Mouse (Mus musculus) embryo, embryonic 10 days (tissue): ENCODE data around the gene Elmsan1.

Source experiments
- DNase-seq: peaks from one replicate; pipeline ENCODE4 v3.0.0-alpha.2; 2015; ENCODE audit warnings: low spot score

Gene Elmsan1

DNA sequence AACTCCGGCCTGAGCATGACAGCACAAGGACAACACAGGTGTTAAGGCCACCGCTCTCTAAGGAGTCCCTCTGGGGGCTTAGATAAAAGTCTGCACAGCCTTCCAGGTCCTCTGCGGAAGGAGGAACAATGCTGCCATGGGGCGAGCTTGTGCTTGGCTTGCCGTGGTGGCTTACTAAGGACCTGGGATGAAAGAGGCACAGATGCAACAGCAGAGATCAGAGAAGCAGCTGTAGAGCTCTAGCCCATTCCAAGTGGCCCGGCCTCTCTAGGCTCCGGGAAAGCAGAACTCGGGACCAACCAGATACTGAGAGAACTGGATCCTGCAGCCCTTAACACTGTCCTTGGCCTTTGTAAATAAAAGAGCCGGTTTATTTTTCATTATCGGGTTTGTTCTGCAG is 66.8 kb downstream of the Elmsan1 start:
- DNase-seq: no peak

DNA sequence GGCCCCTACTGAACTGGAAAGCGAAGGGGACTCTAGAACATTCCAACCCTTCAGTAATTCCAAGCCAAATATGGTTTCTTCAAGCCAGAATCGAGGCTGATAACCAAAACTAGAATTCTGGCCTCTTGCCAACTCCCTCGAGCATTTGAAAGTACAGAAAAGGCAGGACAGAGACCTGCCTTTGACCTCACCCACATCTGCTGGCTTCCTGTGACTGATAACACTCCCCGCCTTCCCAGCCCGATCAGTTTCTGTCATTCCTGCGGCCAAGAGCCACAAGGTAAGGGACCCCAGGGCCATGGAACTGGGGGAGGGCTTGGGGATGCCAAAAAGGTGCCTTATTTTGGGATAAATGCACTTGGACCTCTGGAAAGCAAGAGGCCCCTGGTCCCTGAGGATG is 67.7 kb downstream of the Elmsan1 start:
- DNase-seq: no peak

DNA sequence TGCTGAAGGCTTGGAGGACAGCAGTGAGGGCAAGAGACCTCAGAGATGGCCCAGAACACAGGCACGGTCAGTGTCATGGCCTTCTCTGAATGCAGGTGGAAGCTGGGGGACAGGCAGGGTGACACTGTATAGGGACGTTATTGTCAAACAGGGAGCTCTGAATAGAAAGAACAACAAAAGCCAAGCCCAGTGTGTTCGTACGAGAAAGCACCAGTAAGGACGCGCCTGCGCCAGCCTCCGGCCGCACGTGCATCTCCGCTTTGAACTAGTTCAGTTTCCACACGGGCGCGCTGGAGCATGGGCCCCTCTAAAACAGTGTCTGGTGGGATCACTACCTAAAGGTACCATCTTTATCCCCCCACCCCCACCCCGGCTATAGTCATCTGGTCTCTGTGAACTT is 68.7 kb downstream of the Elmsan1 start:
- no peak for DNase-seq

DNA sequence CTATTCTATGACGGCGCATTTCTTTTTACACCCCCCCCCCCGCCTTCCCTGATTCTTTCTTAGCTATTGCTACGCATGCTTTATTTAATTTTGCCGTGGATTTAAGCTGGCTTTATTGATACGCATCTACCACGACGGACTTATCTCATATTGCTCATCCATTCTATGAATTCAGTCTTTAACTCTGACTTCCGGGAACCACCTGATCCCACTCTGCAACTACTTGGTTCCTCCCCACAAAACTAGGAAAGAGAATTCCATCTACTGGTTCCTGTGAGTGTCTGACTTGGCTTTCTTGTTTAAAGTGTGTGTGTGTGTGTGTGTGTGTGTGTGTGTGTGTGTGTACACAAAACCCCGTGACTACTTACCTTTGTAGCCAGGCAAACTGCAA is 70.1 kb downstream of the Elmsan1 start:
- no peak for DNase-seq

DNA sequence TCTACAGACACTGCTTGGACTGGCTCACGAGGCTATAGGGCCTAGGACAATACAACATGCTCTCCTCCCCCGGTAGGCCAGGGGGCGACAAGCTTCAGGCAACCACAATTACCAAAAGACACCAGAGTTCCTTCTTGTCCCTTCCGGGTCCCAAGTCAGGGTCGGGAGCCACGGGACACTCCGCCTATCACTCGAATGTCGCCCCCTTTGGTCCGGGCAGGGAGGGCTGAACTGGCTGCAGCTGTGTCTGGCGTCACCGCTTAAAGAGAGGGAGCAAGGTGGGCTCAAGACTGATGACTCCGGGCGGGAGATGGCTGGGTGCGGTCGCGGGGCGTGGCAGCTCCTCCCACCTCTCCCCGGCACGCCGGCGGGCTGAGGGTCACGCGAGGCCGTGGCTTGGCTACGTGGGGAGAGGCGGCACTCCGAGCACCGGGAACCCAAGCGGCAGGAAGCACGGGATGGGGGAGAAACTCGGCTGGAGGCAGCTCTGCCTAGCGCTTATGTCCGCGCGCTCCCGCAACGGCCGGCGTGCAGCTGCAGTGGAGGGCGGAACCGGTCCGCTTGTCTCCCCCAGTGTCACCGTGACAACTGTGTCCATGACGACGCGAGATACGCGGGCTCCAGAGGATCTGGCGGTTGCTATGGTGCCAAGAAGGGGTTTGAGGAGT is 70.6 kb downstream of the Elmsan1 start, which contains the start of gene Pnma1:
Pnma1 (minus strand) TSS at position 536 of the 668 bp plus-strand sequence.
- DNase-seq: peak; percentile 96

DNA sequence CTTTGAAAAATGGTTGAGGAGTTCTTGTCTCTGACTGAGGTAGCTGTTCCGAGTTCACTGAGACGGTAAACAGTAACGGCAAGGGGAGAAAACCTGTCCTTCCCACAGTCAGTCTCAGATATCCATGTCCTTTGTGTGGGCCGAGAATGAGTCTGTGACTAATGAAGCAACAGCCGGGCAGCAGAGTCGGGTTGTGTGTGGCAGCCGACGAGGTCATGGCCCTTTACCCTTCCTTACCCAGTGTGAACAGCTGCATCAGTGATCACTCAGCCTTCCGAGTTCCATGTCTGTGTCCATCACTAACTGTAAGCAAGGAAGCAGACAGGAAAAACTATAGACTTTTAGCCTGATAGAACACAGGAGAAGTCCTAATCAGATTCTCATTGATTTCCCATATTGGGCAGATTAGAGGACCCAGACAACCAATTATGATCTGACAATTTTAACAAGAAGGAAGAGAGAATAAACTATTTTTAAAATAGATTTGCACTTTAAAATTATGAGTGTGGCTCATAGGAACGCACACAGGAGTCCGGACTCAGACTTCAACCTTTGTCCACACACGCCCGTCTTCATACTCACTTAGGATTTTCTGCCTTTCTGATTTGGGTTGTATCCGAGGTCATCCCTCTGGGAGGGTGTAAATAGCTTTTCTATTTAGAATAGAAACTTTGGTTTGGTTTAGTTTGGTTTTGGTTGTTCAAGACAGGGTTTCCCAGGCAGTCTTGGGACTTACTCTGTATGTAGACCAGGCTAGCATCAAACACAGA is 76.2 kb downstream of the Elmsan1 start:
- DNase-seq: peak; percentile 70

DNA sequence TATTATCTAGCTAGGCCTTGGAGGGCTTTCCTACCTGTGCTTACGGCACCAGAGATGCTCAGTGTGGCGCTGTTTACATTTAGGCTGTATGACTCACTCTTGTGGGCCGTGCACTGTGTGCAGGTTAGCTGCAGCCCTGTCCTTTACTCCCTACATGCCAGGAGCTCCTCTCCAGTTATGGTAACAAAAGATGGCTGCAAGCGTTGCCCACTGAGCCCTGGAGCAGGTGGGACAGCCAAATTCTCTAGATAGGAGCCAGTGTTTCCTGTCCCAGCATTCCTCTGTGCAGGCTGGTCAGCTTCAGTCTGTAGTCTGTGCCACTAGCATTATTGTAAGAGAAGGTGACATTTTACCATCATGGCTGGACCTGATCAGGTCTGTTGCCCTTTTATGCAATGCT is 77.4 kb downstream of the Elmsan1 start:
- DNase-seq: no peak

DNA sequence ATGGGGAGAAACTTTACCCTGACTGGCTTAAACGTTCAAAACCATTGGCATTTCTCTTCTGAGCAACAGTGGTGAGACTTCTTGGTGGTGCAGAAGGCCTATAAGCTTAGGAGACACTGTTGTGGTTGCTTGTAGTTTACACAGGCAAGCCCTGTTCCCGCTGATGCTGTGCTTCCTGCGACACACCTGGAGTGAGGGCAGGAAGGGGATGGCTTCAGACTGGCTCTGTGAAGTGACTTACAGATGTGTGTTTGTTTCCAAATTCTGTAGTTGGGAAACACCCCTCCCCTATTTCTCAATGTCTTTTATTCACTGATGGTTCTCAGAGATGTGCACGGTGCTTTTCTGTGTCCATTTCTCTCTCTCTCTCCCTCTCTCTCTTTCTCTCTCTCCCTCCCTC is 78.5 kb downstream of the Elmsan1 start:
- no peak for DNase-seq

DNA sequence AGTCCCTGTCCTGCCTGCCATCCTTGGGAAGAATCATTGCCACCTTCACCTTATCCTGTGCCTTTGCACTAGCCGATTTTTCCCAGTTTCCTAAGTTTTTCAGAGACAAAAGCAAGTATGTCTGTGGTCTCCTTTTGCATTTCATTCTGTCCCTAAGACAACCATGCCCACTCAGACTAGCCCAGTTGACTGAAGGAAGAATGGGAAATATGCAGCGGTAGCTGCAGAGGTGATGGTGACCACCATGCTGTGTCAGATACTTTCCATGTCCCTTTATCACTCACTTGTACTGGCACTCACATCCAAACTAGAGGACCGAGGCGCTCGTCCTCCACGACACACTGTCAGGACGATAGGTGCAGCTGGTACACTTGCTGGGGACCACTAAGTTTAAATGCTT is 81.5 kb downstream of the Elmsan1 start:
- no peak for DNase-seq

DNA sequence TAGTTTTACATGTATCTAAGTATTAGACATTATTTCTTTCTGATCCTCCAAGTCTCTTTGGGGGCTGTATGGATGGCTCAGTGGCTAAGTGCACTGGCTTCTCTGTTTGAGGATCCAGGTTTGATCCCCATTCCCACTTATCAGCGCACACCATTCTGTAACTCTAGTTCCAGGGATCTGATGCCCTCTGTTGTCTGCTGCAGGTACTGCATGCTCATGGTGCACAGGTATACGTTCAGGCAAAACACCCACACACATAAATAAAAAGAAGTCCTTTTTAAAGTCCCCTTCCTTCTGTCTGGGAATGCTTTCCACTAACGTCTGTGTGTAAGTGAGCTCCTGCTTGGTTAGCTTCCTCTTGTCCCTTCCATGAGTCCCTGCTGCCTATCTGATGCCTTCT is 86.4 kb downstream of the Elmsan1 start:
- DNase-seq: peak; percentile 68

DNA sequence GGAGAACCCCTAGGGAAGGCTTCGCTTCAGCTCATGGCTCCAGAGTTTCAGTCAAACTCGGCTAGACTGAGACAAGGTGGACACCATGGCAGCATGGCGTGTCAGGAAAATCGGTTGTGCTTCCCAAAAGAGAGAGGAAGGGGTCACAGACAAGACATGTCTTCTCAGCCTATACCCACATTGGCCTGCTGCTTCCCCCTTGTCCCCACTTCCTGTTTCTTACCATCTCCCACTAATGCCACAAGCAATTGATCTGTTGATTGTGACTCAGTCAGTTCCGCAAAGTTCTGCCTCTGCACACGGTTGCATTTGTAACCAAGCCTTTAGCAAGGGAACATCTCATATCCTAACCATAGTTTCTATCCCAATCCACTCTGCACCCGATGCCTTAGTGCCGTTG is 88.8 kb downstream of the Elmsan1 start:
- DNase-seq: no peak

DNA sequence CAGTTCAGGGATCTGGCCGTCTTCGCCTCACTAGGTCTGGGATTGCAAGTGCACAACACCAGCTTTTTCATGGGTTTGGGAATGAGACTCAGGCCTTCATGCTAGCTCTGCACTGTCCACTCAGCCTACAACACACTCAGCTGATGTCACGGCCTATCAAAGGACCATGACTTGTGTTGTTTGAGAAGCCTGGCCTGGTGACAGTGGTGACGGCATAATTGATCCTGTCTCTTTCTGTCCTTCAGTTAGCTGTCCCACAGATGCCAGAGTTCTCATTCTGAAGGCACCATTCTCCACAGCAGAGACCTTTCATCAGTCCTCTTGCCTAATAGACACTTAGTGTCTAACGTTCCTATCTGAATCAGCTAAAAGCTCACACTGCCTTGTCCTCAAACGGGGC is 90.1 kb downstream of the Elmsan1 start:
- DNase-seq: no peak

DNA sequence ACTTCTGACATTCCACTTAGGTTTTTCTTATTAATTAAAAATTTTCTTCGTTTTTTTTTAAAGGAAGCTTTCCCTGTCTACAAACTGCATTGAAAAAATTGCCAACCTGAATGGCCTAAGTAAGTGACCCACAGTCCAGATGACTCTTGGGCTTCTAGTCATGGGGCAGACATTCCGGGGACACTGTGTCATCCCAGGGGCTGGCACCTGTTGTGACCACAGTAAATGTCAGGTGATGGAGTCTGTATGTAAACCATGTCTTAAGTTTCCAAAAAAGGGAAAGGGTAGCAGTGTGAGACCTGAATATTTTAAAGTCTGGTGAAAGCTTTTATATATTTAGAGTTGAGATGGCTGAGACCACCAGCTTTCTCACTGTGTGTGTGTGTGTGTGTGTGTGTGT is 91.8 kb downstream of the Elmsan1 start:
- no peak for DNase-seq

DNA sequence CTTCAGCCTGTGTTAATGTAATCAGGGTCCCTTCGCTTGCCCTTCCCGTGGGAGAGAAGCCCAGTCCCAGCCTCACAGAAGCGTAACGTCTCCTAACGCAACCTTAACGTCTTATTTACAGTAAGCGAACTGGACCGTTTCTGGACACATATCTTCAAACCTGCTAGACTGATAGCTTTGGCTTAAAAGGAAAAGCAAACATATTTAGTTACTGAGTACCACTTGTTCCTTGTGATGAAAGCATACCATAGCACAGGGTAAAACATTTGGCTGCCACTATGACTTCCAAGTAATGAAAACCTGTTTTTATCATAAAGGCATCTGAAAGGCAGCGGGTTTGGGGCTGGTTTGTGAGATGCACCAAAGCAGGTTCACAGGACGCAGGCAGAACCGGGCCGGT is 92.8 kb downstream of the Elmsan1 start:
- DNase-seq: no peak

DNA sequence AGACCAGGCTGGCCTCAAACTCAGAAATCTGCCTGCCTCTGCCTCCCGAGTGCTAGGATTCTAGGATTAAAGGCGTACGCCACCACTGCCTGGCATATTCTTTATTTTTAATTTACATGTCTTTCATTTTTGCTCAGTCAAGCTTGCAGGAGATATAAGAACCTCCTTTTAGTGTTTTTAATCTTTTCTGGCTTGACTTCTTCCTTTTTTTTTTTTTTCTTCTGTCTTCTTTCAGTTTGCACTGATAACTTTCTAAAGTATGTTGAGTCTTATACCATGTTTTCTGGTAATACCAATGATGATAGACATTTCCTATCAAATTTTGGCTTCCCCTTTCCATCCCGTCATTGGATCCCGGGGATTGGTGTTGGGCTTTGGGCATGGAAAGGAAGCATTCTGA is 99.1 kb downstream of the Elmsan1 start:
- DNase-seq: no peak

DNA sequence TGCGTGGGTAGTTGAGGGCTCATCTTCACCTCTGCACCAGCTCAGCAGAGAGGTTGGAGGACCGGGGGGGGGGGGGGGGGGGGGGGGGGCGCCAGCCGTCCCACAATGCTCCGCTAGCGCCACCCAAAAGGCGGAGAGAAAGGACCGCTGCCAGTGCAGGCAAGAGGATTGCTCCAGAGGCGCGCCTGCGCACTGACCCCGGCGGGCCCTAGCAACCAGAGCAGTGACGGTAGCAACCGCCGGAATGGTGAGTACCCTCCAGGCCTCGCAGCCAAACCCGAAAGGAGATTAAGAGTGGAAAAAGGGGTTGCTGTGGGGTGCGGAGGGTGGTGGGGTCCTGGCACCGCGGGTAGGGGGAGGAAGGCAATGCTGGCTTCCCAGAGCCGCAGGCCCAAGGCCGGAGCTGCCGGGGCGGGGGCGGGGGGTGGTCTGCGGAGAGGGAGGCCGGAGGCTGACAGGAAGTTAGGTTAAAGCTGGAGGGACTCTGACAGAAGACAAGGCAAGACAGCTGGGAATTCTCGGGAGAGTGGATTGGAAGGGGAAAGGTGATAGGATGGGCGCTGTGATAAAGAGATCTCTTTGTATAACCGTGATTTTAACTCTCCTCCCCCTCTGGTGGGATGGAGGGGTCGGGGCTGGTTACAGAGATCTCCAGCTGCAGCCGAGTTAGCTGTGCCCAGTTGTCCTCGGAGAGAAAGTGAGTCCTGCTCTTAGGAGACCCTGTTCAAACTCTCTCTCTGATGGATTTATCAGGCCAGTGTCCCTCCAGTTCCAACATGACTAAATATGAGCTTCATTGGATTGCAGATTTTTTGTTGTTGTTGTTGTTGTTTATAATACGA is 104.3 kb downstream of the Elmsan1 start, which contains the start of gene Dnal1:
Dnal1 (plus strand) TSS at position 214 of the 842 bp plus-strand sequence.
- peak; percentile 95 for DNase-seq

DNA sequence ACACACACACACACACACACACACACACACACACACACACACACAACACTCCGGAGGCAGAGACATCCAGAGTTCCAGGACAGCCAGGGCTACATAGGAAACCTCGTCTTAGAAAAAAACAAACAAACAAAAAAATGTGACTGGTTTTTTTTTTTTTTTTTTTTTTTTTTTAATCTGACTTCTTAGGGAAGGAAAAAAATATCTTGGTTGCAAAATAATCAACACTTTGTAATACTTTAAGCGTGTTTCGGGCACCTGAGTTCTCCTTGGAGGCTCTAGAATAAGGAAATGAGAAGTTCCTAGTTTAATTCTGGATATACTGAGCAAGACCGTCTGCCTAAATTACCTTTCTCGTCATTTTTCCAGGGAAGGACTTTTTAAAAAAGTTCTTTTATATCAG is 105.0 kb downstream of the Elmsan1 start:
- DNase-seq: no peak

DNA sequence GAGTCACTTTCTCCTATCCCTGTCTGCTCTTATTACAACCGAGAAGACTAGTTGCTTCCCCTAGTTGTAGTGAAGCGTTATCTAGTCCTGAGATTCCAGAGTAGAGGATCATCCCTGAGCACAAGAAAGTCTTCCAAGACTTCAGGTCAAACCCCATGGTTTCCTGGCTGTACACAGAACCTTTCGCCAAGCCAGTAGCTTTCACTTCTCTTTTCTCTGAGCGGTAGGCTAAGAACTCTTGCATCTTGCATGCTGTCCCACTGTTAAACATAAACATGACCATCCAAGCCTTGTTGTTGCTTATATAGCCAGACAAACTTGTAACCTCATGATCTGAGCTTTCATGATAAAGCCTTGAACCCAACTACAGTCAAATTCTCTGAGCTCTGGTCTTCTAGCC is 107.9 kb downstream of the Elmsan1 start:
- no peak for DNase-seq

DNA sequence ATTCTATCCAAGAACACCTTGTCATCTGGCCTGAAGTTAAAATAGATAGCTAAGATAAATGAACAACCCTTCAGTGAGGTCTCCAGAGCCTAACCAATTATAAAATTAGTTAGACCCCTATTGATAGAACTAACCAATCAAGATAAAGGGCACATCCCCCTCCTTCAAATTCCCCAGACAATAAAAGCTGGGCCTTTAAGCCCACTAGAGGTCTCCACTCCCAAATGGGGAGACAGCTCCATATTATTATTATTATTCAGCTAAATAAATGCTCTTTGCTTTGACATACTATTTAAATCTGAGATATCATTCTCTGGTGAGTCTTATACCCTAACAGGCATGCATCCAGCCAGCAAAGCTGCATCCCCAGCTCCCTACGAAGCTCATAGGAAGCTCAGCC is 108.8 kb downstream of the Elmsan1 start:
- no peak for DNase-seq

DNA sequence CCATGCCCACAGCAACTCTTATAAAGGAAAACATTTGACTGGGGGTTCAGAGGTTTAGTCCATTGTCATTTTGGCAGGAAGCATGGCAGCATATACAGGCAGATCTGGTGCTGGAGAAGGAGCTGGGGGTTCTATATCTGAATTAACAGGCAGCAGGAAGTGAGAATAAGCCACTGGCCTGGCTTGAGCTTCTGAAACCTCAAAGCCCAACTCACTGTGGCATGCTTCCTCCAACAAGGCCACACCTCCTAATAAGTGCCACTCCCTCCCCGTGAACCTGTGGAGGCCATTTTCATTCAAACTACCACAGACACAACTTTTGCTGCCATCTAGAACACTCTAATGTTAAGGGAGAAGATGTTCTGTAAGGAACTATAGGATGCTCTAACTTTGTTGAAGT is 111.0 kb downstream of the Elmsan1 start:
- no peak for DNase-seq

DNA sequence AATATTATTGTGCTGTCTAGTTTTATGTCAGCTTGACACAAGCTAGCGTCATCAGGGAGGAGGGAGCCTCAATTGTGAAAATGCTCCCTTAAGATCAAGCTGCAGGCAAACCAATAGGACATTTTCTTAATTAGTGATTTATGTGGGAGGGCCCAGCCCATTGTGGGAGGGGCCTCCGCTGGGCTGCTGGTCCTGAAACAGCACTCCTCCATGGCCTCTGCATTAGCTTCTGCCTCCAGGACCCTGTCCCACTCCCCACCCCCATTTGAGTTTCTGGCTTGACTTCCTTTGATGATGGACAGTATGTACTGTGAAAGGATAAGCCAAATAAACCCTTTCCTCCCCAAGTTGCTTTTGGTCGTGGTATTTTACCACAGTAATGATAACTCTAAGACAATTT is 111.7 kb downstream of the Elmsan1 start:
- no peak for DNase-seq

DNA sequence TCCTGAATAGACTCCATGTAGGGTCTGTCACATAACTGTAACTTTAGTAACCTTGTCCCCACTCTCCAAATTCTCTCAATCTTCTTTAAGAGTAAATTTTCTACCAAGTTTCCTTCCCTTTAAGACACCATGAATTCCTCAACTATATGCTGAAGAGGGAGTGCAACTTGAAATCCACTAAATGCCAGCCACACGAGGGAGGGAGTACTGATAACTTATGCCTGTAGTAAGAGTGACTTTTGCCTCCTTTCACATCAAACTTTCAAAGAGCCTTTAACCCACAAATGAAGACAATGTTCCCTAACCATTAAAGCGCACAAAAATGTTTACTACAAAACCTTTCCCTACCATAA is 117.2 kb downstream of the Elmsan1 start:
- no peak for DNase-seq
